Mouse (Mus musculus): ENCODE measurements at regions not wholly inside any gene's neighbourhood (a gene's known extent, or its start where the extent isn't known, plus 50 kb on each side); places are given as distances from the start of the nearest gene placed in this dataset.

DNA sequence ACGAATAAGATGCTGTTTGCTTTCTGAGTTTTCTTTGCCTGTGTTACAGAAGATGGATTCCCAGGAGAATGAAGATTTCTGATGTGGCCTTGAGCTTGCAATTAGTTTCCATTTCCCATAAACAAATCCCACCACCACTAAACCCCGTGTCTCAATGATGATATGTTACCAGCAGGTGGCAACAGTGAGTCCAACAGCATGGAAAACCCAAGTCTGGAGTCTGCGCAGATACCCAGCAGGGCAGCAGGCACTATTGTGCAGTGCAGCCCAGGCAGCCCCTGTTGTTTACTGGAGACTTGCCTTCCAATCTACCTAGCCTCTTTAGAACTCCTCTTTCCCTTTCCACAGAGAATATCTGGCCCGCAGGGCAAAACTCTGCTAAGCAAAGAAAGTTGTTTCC, 62.7 kb downstream of the Bmp2 start:
- peak in 1 of 2 experiments; percentile 11 for DNase-seq (ENCODE audit: low spot score in 2 of 2)
- intact Hi-C loops (cut with DNase I), result no loop called here

DNA sequence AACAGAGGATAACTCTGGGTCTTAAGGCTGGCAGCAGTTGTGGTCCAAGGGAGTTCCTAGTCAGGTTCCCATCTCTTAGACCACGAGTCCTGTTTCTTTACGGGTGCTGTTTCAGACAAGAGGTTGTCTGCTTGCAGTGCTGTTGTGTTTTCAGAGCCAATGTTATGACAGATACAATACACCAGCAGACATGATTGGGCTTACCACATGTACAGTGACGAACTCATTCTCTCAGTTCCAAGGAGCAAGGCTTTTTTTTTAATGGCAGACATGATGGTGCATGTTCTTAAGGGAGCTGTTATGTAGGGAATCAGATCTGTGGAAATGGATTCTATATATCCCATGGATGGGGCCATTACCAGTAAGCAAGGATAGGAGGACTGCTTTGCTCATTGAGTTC, 63.3 kb downstream of the Bmp2 start:
- intact Hi-C loops (cut with DNase I), result no loop called here

DNA sequence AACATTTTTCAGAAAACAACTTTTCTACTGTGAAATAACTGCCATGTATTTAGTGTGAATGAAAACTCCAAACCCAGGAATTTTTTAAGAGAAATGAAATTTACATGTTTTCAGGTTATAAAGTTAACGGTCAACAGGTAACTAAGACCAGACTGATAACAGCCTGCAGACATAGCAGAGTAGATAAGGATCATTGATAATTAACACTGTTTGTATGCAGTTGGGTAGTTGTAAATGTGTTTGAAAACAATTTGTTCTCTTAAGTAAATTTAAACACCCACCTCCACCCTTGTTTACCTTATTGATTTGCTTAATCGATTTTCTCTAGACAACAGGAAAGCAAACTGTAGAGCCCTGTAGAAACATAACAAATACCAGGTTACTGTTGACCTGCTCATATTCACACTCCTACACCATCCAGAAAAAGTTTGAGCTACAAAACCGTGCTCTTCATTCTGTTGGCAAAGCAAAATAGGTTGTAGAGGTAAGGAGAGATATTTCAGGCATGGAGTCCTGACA, 65.4 kb downstream of the Bmp2 start:
- intact Hi-C loops (cut with DNase I), result no loop called here
- no peak for DNase-seq (ENCODE audit: low spot score in 2 of 2)

More for the DNA sequence above, 63.3 kb downstream of the Bmp2 start:
- DNase-seq (ENCODE audit: low spot score in 2 of 2), result no peak

DNA sequence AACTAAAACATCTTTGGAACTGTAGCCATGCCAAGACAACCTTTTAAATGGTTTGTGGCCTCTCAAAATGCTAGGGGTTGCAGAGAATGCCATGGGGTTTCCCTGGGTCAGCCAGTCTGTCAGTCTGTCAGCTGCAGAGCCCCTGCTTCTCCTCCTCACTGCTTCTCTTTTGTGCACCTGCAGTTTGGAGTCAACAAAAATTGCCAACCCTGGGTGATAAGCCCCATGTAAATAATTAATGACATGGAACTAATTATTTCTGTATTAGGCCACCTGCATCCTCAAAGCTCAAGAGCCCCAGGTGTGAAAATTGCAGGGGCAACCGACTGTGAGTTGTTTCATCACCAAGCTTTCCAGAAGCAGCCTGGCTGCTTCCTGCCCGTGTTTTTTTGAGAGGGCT, 70.6 kb downstream of the Bmp2 start:
- intact Hi-C loops (cut with DNase I), result no loop called here
- DNase-seq (ENCODE audit: low spot score in 2 of 2), result no peak

DNA sequence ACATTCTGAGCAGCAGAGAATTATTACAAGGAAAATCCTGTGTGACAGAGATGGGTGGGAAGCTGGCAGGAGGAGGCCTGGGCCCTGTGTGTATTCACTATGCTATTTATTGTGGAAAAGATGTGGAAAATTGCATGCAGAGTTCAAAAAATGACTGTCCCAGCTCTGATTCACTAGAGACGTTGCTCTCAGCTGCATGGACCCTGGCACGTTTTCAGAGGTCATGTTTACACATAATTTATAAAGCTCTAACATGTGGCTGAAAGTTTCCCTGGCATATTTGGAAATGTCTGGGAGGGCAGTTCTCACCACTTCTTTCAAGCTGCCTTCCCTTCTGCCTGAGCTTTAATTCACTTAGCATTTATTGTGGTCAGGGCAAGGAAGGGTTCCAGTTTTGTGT, 73.6 kb downstream of the Bmp2 start:
- intact Hi-C loops (cut with DNase I), result no loop called here
- DNase-seq (ENCODE audit: low spot score in 2 of 2), result peak in 1 of 2 experiments; percentile 5

DNA sequence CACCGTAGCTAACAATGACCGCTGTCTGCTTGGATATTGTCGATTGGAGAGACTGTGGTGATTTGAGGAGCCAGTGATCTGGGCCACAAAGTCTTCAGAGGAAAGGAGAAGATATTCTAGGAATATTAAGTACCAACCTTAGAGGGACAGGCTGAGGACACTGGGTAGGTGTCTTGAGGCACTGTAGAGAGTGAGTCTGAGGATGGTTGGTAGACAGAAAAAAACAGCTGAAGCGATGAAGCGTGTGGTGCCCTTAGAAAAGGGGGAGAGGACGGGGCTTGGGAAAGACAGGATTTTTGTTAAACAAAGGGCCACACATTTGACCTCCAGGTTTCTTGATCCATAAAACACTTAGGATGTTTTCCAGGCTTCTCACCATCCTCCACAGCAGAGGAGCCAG, 76.9 kb downstream of the Bmp2 start:
- DNase-seq (ENCODE audit: low spot score in 2 of 2), result no peak
- intact Hi-C loops (cut with DNase I), result no loop called here

DNA sequence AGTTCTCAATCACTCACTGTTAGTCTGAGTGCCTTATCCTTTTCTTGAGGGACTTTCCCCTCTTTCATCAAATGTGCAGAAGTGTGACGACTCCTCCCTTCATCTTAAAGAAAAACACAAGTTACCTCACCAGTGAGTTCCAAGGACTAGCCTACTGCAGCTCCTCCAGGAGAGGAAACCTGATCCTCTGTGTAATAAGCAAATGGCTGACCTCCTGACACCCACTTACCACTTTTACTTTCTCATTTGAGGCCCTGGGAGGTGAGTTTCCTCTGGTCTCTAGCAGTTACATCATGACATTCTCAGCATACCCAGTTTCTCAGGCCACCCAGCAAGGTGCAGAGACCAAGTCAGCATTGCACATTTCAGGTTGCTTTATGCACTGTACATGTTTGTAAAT, 83.5 kb downstream of the Bmp2 start:
- DNase-seq (ENCODE audit: low spot score in 2 of 2), result no peak
- intact Hi-C loops (cut with DNase I), result no loop called here

DNA sequence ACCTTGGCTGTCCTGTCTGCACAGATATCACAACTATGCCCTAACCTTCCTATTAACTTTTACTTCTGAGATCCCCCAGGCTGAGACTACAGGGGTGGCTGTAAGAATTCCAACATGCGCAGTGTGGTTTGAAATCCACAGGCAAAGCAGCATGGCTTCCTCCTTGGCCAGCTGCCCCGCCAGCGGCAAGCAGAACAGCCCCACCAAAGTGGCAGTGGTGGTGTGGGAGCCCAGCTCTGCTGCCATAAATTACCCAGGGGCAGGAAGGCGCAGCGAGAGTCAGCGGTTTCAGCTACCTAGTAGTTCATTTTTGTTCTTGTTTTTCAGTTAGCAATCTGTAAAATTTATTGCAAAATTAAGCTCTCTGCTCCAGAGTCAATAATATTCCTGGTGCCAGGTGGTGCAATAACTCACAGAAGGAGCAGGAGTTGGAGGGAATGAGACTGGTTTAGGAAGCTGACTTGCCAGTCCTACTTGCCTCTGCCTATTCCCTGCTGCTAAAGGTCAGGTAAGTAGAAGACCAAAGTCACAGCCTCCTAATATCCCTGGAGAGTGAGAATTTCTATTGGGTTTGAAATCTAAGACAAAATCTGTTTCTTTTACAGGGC, 98.0 kb downstream of the Bmp2 start:
- DNase-seq (ENCODE audit: low spot score in 2 of 2), result no peak
- intact Hi-C loops (cut with DNase I), result no loop called here

DNA sequence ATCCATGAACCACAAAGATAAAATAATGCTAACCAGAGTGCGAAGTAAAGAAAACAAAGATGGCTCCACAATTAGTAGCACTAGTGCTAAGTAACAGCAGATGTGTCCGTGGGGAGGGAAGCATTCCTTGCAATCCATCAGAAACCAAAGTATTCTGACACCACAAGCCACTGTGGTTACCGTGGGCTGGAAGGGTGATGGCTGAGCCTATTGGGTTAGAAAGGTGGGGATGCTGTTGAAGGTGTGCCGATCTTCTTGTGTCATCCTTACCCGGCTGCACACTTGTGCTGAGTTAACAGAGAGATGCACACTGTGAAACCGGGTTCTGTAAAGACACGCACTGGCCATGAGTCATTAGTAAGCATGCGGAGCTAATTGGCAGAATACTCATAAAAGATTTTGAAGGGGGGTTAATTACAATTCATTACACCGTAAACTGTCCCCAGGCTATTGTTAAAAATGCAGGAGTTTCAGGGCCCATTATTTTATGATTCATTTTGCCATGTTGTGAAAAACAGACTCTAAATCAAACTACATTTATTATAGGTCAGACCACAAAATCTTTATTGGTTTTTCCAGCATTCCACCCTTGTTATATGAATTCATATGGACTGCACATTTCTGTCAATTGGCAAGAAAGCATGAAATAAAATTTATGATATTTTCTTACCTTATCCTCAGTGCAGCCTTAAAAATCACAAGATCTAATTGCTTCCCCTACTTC, 114.5 kb downstream of the Bmp2 start:
- intact Hi-C loops (cut with DNase I), result no loop called here
- DNase-seq (ENCODE audit: low spot score in 2 of 2), result no peak

DNA sequence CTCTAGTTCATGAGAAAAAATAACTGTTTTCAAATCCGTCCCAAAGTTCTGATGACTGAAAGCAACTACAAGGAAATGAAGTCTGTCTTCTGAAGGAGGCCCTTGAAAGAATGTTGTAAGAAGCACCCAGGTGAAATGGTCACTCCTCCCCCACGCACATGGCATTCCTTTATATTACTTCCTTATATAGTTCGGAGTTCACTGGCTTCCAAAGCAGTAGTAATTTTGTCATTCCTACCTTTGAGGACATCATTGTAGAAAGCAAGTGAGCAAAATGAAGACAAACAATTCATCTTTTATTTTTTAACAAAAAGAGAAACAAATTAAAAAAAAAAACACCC, 115.1 kb downstream of the Bmp2 start:
- intact Hi-C loops (cut with DNase I), result no loop called here
- DNase-seq (ENCODE audit: low spot score in 2 of 2), result no peak

DNA sequence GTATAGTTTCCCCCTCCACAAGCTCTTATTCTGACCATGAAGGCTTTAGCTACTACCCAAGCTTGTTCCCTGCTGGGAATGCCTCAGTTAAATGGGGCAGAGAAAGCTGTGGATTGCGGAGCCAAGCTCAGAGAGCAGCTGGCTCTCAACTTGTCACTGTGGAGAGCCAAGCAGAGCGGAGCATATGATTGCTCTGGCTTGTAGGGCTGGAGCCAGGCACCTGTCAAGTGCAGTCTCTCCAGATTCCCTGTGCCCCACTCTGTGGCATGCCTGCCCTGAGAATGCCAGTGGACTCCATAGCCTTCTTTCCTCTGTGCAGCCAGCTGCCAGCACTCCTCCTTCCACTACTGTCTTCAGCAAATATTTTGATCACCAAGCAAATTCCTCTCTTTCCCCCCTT, 117.9 kb downstream of the Bmp2 start:
- peak in 1 of 2 experiments; percentile 2 for DNase-seq (ENCODE audit: low spot score in 2 of 2)
- intact Hi-C loops (cut with DNase I), result no loop called here

DNA sequence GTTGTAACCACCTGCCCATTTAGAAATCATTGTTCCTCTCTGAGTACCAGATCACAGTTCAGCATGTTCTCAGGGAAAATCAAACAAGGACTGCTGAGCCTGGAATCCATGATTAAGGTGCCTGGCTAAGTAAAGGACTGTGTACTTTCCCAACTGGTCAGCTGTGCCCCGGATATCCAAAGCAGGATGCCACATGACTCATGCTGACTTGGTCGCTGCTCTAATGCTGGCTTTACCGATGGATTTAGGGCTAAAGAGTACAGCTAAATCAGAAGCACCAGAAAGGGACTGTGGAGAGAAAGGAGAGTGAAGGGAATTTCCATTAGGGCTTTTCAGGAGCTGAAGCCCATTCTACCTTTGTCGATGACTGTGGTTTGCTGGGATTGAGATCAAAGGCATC, 119.6 kb downstream of the Bmp2 start:
- intact Hi-C loops (cut with DNase I), result no loop called here
- no peak for DNase-seq (ENCODE audit: low spot score in 2 of 2)

DNA sequence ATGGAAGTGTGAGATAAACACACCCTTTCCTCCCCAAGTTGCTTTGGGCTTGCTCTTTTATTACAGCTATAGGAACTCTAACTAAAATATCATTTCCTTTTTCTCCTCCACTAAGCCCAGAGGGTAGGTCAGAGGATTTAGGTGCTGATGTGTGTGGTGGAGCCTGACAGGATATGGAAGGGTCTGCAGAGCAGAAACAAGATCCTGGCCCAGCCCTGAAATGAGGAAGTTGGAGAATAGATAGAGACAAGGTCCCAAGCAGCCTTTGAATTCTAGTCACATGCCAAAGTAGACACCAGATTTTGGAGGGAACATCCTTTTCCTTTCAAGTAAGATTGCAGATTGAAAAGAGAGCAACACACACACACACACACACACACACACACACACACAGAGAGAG, 132.4 kb downstream of the Bmp2 start:
- DNase-seq (ENCODE audit: low spot score in 2 of 2), result no peak
- intact Hi-C loops (cut with DNase I), result no loop called here

DNA sequence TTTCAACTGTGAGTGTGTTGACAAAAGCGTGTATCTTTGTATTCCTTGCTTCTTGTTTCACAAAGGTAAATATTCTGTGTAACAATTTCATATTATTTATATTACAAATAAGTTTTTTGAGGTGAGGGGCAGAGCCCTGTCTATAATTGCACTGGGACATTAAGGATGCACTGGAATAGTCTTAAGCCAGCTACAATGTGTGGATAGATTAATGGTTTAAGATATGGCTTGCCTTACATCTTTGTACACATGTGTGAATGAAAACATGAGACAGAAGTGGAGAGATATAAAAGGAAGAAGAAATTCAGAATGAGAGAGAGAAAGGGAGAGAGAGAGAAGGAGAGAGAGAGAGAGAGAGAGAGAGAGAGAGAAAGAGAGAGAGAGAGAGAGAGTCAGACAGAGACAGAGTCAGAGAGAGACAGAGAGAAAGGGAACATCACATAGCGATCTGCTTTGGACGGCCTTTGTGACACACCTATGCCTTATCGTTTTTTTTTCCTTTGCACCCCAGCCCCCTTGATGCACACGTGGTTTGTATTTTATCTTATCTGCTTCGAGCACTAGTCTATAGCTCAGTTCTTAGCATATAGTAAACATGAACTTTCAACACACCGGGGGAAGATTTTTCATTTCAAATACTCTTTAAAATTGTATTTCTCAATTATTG, 136.3 kb downstream of the Bmp2 start:
- intact Hi-C loops (cut with DNase I), result no loop called here
- DNase-seq (ENCODE audit: low spot score in 2 of 2), result no peak

DNA sequence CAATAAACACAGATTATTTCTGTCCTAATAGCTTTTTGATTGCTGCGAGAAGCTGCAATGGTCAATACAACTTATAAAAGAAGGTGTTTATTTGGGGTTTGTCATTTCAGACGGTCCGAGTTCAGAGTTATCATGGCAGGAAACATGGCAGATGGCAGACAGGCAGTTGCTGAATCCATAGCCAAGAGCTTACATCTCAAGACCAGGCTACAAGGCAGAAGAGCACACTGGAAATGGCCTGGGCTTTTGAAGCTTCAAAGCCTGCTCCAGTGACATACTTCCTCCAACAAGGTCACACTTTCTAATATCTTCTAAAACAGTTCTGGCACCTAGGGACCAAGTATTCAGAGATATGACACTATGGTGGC, 136.8 kb downstream of the Bmp2 start:
- intact Hi-C loops (cut with DNase I), result no loop called here
- no peak for DNase-seq (ENCODE audit: low spot score in 2 of 2)

DNA sequence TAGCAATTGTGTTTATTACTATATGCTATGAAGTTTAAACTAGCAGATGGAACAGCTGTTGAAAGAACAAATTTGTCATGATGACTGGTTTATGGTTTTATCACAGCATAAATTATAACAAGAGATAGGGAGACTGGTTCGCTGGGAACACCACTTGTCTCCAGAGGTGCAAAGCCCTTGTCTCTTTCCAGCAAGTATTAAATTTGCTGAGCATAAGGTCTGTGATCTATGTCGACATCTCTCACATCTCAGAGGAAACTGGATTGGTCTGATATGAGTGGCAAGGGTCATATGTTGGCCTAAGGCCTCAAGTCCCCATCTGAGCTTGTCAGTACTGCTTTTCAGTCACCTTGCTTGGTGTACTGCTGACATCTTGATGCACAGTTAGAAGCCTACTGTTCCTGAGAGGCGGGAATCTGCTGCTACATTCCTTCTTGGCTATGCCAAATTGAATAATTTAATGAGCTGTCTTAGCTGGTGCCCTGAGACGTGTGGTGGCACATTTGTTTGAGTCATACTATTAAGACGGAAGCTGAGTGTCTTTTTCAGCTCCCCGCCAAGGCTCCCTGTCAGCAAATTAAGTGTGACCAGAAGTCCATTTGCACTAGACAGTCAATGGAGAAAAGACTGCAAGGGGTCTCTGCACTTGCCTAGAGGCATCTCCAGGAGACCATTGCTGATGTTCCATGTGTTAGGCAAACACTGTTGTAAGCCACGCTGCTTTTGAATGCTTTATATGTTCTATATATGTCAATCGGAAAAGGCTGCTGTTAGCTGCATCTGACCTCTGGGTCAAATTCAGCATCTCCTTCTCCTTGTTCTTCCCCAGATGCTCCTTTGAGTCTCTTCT, 157.0 kb downstream of the Bmp2 start:
- intact Hi-C loops (cut with DNase I), result no loop called here
- no peak for DNase-seq (ENCODE audit: low spot score in 2 of 2)

DNA sequence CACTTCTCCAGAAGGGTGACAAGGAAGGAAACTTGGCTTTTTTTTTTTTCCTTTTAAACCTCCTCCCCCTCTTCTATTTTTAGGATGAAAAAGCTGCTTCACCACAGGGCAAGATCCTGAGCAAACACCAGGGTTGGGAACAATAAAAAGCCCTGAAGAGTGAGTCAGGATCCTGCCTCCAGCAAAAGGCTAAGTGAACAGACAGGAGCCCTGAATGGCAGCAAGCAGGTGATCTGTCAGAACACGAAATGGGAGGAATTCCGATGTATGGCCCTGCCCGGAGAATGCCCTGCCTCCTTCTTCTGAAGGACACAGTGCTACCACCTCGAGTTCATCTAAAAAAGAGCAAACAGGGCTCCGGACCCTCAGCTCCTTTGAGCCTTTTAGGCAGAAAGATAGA, 164.3 kb downstream of the Bmp2 start:
- DNase-seq (ENCODE audit: low spot score in 2 of 2), result no peak
- intact Hi-C loops (cut with DNase I), result no loop called here

DNA sequence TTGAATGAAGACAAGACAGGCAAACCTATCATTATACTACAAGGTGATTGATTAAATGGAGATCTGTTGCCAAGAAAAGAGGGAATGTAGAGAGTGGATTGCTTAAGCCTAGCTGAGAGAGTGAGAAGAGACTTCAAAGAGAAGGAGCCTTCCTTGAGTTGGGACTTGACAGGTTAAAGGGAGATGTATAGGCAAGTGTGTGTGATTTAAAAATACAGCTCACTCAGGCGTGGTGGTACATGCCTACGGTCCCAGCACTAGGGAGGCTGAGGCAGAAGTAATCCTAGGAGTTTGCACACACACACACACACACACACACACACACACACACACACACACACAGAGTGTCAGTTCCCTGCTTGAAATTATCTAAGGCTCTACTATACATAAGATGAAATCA, 165.1 kb downstream of the Bmp2 start:
- intact Hi-C loops (cut with DNase I), result no loop called here
- no peak for DNase-seq (ENCODE audit: low spot score in 2 of 2)

DNA sequence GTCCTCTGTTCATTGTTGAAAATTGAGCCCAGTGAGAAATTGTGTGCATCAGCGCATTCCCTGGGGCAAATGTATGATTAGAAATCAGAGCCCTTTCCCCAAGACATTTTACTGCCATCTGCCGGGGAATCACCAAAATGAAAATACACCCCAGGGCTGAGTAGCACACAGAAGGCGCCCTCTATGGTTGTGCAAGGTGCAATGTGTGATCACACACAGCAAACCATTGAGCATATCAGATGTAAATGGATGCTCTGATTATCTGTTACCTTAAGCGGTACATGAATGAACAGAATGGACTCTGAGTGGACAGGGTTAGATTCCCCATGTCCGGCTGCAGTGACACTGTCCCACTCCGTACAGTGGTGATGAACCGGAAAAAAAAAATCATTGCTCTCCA, 172.4 kb downstream of the Bmp2 start:
- peak in 1 of 2 experiments; percentile 34 for DNase-seq (ENCODE audit: low spot score in 2 of 2)
- intact Hi-C loops (cut with DNase I), result loop anchor here (2.0 kb wide), 1 partner anchor 174 kb away; no protein-coding TSS in a partner anchor

DNA sequence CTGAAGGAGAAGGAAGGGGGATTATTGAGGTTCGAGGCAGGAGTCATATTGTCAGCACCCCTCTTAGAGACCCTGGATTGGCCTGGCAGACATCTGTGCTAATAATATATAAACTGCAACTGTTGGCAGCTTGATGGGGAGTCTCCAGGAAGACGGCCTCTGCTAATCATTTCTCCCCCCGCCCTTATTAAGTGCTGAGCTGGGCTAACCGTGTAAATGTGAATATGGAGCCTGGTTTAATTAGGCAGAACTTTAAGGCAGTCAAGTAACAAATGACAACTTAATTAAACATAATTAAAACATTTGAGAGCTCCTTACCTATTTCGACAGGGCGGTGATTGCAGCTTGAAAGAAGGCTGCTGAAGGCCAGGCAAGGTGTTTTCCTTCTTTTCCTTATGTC, 172.8 kb downstream of the Bmp2 start:
- intact Hi-C loops (cut with DNase I), result loop anchor here (2.0 kb wide), 1 partner anchor 174 kb away; no protein-coding TSS in a partner anchor
- DNase-seq (ENCODE audit: low spot score in 2 of 2), result no peak
